Mouse (Mus musculus) erythroblast, embryonic 14.5 days (primary cell): ENCODE measurements around the gene Med10.

Experiments used
- GATA1 ChIP-seq: IDR thresholded peaks from 2 replicates; pipeline ENCODE4 v1.6.1; 2012; ENCODE audit warnings: low read length, inconsistent platforms, mixed read lengths
- TAL1 ChIP-seq: IDR thresholded peaks from 3 replicates; pipeline ENCODE4 v1.6.1; 2012; ENCODE audit warnings: low read length, inconsistent platforms, mixed read lengths

- TF ChIP-seq GATA1 (no peak), TAL1 (no peak)
These were observed 43.2 kb upstream of the Med10 start for GRCm38 (mm10) chr13:69758979-69759378.
